Mouse (Mus musculus) left cerebral cortex, postnatal 10 days (tissue): Measurements from ENCODE around the gene Tssc4. TPM values are rescaled to one million over a fixed set of nuclear protein-coding genes. Genes with fewer than 3 reads are reported as not detected.

Source experiments
- DNase-seq, 2 experiments: peaks; one replicate each; pipeline ENCODE4 v3.0.0; 2021 to 2022; ENCODE audit warnings: low spot score in 2 of 2, mixed read lengths in 1 of 2; ENCODE audit errors: extremely low spot score in 1 of 2
- intact Hi-C: fragments of 180-260 bp; cut with DNase I; formaldehyde crosslinking; loops from one replicate; pipeline ENCODE4 v1.15.1; 2025
- total RNA-seq, 2 experiments: library from RNA; stranded (reverse); gene quantifications; 2 replicates each; pipeline ENCODE4 v1.2.3; 2021

Tssc4 gene
- 10 to 100 TPM; 43.9 to 45.2 TPM for total RNA-seq

- intact Hi-C loops, result no loop called here
- peak; percentile 99 for DNase-seq
Measured at GRCm38 (mm10) chr7:143068882-143069591, at the start of gene Tssc4. Gene Tssc4 (plus strand): TSS chr7:143069249.

GRCm38 (mm10) chr7:143020040-143020439 lies 49.0 kb upstream of the Tssc4 start:
- DNase-seq, result no peak
- intact Hi-C loops, result no loop called here

GRCm38 (mm10) chr7:143020764-143021163 lies 48.3 kb upstream of the Tssc4 start:
- intact Hi-C loops, result no loop called here
- DNase-seq, result no peak

GRCm38 (mm10) chr7:143021356-143022164 lies 47.5 kb upstream of the Tssc4 start:
- intact Hi-C loops, result no loop called here
- DNase-seq, result no peak

- intact Hi-C loops, result no loop called here
- DNase-seq, result no peak
Measured at GRCm38 (mm10) chr7:143023499-143023898, 45.5 kb upstream of the Tssc4 start.

GRCm38 (mm10) chr7:143024293-143024692 lies 44.8 kb upstream of the Tssc4 start:
- no peak for DNase-seq

GRCm38 (mm10) chr7:143025496-143025895 lies 43.6 kb upstream of the Tssc4 start:
- intact Hi-C loops, result no loop called here
- no peak for DNase-seq

More at GRCm38 (mm10) chr7:143024293-143024692, 44.8 kb upstream of the Tssc4 start:
- intact Hi-C loops, result no loop called here

GRCm38 (mm10) chr7:143027196-143027595 lies 41.9 kb upstream of the Tssc4 start:
- DNase-seq, result no peak
- intact Hi-C loops, result no loop called here

- intact Hi-C loops, result no loop called here
- no peak for DNase-seq
Measured at GRCm38 (mm10) chr7:143031816-143032215, 37.2 kb upstream of the Tssc4 start.

GRCm38 (mm10) chr7:143033581-143033980 lies 35.5 kb upstream of the Tssc4 start:
- intact Hi-C loops, result no loop called here
- DNase-seq, result peak in 1 of 2 experiments; percentile 37

- intact Hi-C loops, result no loop called here
Measured at GRCm38 (mm10) chr7:143034112-143034511, 34.9 kb upstream of the Tssc4 start.

GRCm38 (mm10) chr7:143034519-143035450 lies 34.3 kb upstream of the Tssc4 start:
- intact Hi-C loops, result no loop called here
- DNase-seq, result no peak

More at GRCm38 (mm10) chr7:143034112-143034511, 34.9 kb upstream of the Tssc4 start:
- no peak for DNase-seq

- DNase-seq, result no peak
- intact Hi-C loops, result no loop called here
Measured at GRCm38 (mm10) chr7:143036787-143037186, 32.3 kb upstream of the Tssc4 start.

- DNase-seq, result no peak
- intact Hi-C loops, result no loop called here
Measured at GRCm38 (mm10) chr7:143037306-143037705, 31.7 kb upstream of the Tssc4 start.

GRCm38 (mm10) chr7:143038174-143038931 lies 30.7 kb upstream of the Tssc4 start:
- intact Hi-C loops, result no loop called here
- DNase-seq, result no peak

- no peak for DNase-seq
- intact Hi-C loops, result no loop called here
Measured at GRCm38 (mm10) chr7:143040561-143040960, 28.5 kb upstream of the Tssc4 start.

- intact Hi-C loops, result no loop called here
- no peak for DNase-seq
Measured at GRCm38 (mm10) chr7:143041138-143041822, 27.8 kb upstream of the Tssc4 start.

- intact Hi-C loops, result no loop called here
- DNase-seq, result peak in 1 of 2 experiments; percentile 75
Measured at GRCm38 (mm10) chr7:143042089-143042488, 27.0 kb upstream of the Tssc4 start.
